Mouse (Mus musculus) stomach, embryonic 15.5 days (tissue): Measurements from ENCODE around the gene Ppt2. TPM values are rescaled to one million over a fixed set of nuclear protein-coding genes. Genes with fewer than 3 reads are reported as not detected.

Experiments
- ATAC-seq: fragments of 200-750 bp; cut with Nextera tagmentation; 2 replicates; pipeline ENCODE4 v1.8.0; 2017; ENCODE audit warnings: low read depth, moderate number of reproducible peaks, moderate TSS enrichment; ENCODE audit not compliant: insufficient read depth, low FRiP score
- H3K27ac ChIP-seq: fragments of 300-500 bp; sonication (generic); 2 replicates; pipeline ENCODE4 v1.5.1; 2015; ENCODE audit warnings: mild to moderate bottlenecking, inconsistent platforms
- H3K27me3 ChIP-seq: fragments of 300-500 bp; sonication (generic); replicated peaks from 2 replicates; pipeline ENCODE4 v1.6.1; 2015; ENCODE audit warnings: inconsistent platforms
- H3K36me3 ChIP-seq: fragments of 300-500 bp; sonication (generic); 2 replicates; pipeline ENCODE4 v1.6.1; 2015; ENCODE audit warnings: inconsistent platforms
- H3K4me1 ChIP-seq: fragments of 300-500 bp; sonication (generic); 2 replicates; pipeline ENCODE4 v1.6.1; 2015; ENCODE audit warnings: inconsistent platforms
- H3K4me2 ChIP-seq: fragments of 300-500 bp; sonication (generic); 2 replicates; pipeline ENCODE4 v1.6.1; 2015; ENCODE audit warnings: mild to moderate bottlenecking, inconsistent platforms
- H3K4me3 ChIP-seq: fragments of 300-500 bp; sonication (generic); replicated peaks from 2 replicates; pipeline ENCODE4 v1.5.1; 2015; ENCODE audit warnings: inconsistent platforms
- H3K9ac ChIP-seq: fragments of 300-500 bp; sonication (generic); 2 replicates; pipeline ENCODE4 v1.6.1; 2015; ENCODE audit warnings: inconsistent platforms
- H3K9me3 ChIP-seq: fragments of 300-500 bp; sonication (generic); 2 replicates; pipeline ENCODE4 v1.6.1; 2016; ENCODE audit warnings: inconsistent platforms
- WGBS: fragments of 180-500 bp; shearing (Covaris S2); methylation state at CpG from one replicate; pipeline ENCODE4 v1.1.7; 2015; 5-methylcytosine and 5-hydroxymethylcytosine counted together
- polyA plus RNA-seq: library from polyadenylated mRNA; unstranded; fragments of >200 nt; fragmentation: Nextera tagmentation; extraction: Ambion mirVana; gene quantifications from 2 replicates; pipeline ENCODE4 v1.2.1, GENCODE M21; 2015

Ppt2 gene
- polyA plus RNA-seq, 1 experiment from 2014 or later = 23.7 TPM

- Histone ChIP-seq H3K9ac (no peak overlapping the region), H3K4me2 (no peak overlapping the region), H3K9me3 (no peaks in the 10 kb centered on the region), H3K4me3 (no peak overlapping the region), H3K4me1 (no peaks in the 10 kb centered on the region), H3K36me3 (peaks cover 26% of the 10 kb centered on the region), H3K27ac (no peak overlapping the region), H3K27me3 (no peaks in the 10 kb centered on the region)
- no peak; the same call in 1 of the 2 replicates for ATAC-seq
- WGBS = 15% methylated on average over 6 of the region's 6 CpGs
These were observed 9.3 kb downstream of the Ppt2 start for GRCm38 (mm10) chr17:34618999-34619398.

- no peaks in the 10 kb centered on the region for H3K9me3 ChIP-seq
- ATAC-seq = no peak
- 73% methylated on average over 6 of the region's 6 CpGs for WGBS
- H3K4me3 ChIP-seq = no peak within 1 kb of the TSS
- H3K27me3 ChIP-seq = no peaks in the 10 kb centered on the region
- H3K4me1 ChIP-seq = no peaks in the 10 kb centered on the region
- no peak within 1 kb of the TSS for H3K9ac ChIP-seq
- no peak within 1 kb of the TSS for H3K4me2 ChIP-seq
- H3K36me3 ChIP-seq = peaks cover 37% of the 10 kb centered on the region
- no peak within 1 kb of the TSS for H3K27ac ChIP-seq
These were observed 12.4 kb downstream of the Ppt2 start, which contains the start of gene Egfl8 for GRCm38 (mm10) chr17:34615871-34616270. Gene Egfl8, minus strand, starts transcription at chr17:34615971.

DNA sequence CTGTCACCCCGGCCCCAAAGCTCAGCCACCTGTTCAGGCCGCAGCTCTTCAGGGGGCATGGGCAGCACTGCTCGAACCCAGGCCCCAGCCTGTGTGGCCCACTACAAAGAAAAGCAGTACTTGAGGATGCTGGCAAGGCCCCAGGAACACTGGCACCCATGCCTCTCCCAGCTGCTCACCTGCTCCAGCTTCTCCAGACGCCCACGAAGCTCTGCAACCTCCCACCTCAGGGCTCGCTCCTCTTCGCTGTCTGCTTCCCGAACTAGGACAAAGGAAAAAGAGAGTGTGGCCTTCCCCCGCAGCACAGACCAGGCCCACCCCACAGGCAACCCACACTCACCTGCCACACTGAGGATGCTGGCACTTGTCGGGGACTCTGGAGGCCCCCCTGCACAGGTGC is 14.5 kb downstream of the Ppt2 start:
- Histone ChIP-seq H3K4me1 (no peaks in the 10 kb centered on the region), H3K4me2 (no peak overlapping the region), H3K36me3 (peaks cover 40% of the 10 kb centered on the region), H3K4me3 (no peak overlapping the region), H3K9ac (no peak overlapping the region), H3K9me3 (no peaks in the 10 kb centered on the region), H3K27me3 (no peaks in the 10 kb centered on the region), H3K27ac (no peak overlapping the region)
- WGBS = 86% methylated on average over 10 of the region's 10 CpGs
- ATAC-seq = no peak

GRCm38 (mm10) chr17:34613054-34613645 is 15.2 kb downstream of the Ppt2 start:
- WGBS = 84% methylated on average over 10 of the region's 11 CpGs
- Histone ChIP-seq H3K27me3 (no peaks in the 10 kb centered on the region), H3K27ac (no peak overlapping the region), H3K4me1 (peaks cover 6% of the 10 kb centered on the region), H3K4me2 (no peak overlapping the region), H3K36me3 (peaks cover 40% of the 10 kb centered on the region), H3K9ac (no peak overlapping the region), H3K9me3 (no peaks in the 10 kb centered on the region), H3K4me3 (no peak overlapping the region)
- ATAC-seq = no peak

- H3K27ac ChIP-seq = no peak overlapping the region
These were observed 17.3 kb downstream of the Ppt2 start for GRCm38 (mm10) chr17:34611050-34611449.

DNA sequence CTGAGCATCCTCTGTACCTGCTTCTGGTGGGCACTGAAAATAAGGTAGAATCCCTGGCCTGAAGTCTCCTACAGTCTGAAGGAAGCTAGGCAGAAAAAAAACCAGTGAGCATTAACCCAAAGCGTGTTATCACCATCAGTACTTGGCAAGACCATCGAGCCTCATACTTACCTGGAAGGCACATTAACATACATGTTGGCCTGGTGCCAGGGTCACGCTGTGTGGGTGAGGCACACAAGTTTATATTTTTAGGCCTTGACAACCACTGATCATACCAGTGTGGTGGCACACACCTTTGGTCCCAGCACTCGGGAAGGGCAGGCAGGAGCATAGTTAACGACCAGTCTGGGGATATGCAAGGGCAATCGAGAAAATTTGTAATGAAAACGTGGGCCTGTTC is 20.3 kb downstream of the Ppt2 start:
- Histone ChIP-seq H3K27ac (no peak overlapping the region), H3K27me3 (no peaks in the 10 kb centered on the region), H3K9me3 (no peaks in the 10 kb centered on the region), H3K9ac (no peak overlapping the region), H3K4me2 (no peak overlapping the region), H3K4me1 (peaks cover 30% of the 10 kb centered on the region), H3K36me3 (peaks cover 26% of the 10 kb centered on the region), H3K4me3 (no peak overlapping the region)
- ATAC-seq = no peak
- 78% methylated on average over 7 of the region's 7 CpGs for WGBS

More at GRCm38 (mm10) chr17:34611050-34611449, 17.3 kb downstream of the Ppt2 start:
- H3K27me3 ChIP-seq = no peaks in the 10 kb centered on the region
- H3K36me3 ChIP-seq = peaks cover 34% of the 10 kb centered on the region
- H3K4me3 ChIP-seq = no peak overlapping the region
- H3K9me3 ChIP-seq = no peaks in the 10 kb centered on the region
- no peak overlapping the region for H3K4me2 ChIP-seq
- peaks cover 20% of the 10 kb centered on the region for H3K4me1 ChIP-seq
- H3K9ac ChIP-seq = no peak overlapping the region
- WGBS = 87% methylated on average over 8 of the region's 8 CpGs
- ATAC-seq = no peak

DNA sequence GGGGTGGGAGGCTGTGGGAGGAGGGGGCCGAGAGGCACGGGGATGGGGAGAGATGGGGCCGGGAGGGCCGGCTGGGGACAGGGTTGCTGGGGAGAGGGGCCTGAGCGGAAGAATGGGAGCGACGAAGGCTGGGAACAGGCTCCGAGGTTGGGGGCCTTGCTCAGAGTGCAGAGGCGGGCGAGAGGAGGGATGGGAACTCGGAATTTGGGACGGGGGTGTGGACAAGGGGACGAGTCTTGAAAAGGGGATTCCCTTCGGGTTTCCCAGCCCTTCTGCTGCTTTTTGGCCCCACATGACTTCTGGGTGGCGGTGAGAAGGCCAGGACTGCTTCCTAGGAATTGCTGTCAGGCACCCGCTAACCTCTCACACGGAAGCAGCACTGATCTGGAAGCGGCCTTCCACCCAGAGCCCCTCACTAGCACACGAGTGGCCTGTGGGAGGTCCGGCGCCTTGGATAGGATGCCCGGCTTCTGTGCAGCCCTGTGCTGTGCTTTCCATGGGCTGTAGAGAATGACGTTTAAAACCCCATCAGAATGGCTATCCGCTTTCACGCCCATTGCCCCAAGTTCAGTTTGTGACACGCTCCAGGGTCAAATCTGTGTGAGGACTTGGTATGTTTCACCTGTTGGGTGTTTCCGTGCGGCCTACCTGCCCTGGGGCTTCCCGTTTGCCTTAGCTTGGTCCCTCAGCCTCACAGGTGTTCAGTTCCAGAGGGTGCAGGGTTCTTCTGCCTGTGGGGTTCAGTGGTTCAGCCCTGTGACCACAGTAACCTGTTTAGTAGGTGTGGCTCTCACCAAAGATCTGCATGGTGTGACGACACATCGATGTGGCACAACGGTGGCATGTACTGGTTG is 21.9 kb downstream of the Ppt2 start:
- Histone ChIP-seq H3K27me3 (no peaks in the 10 kb centered on the region), H3K36me3 (peaks cover 18% of the 10 kb centered on the region), H3K9ac (peak overlapping the region; percentile 89), H3K4me3 (peak overlapping the region; percentile 80), H3K27ac (peak overlapping the region; percentile 84), H3K9me3 (no peaks in the 10 kb centered on the region), H3K4me1 (peaks cover 42% of the 10 kb centered on the region), H3K4me2 (peak overlapping the region; percentile 85)
- ATAC-seq = no peak
- WGBS = 11% methylated on average over 32 of the region's 32 CpGs

DNA sequence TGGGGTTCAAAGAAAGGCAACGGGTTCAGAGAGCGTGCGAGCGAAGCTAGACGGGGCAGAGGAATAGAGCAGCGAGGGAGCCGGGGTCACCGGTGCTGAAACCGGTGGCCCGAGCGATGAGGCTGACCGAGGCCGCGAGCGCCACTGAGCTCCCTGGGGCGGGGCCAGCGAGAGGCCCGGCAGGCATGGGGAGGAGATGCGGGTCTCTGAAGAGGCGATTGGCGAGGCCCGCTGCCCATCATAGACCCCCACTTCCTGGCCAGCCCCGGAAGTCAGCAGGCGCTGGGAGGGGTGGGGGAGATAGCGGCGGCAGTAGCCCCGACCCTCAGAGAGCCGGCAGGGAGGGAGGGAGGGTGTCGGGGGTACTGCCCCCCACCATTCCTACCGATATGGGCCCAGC is 22.7 kb downstream of the Ppt2 start:
- peak overlapping the region; percentile 85 for H3K4me2 ChIP-seq
- H3K27me3 ChIP-seq = no peaks in the 10 kb centered on the region
- peaks cover 42% of the 10 kb centered on the region for H3K4me1 ChIP-seq
- H3K9ac ChIP-seq = peak overlapping the region; percentile 89
- peaks cover 13% of the 10 kb centered on the region for H3K36me3 ChIP-seq
- H3K9me3 ChIP-seq = no peaks in the 10 kb centered on the region
- peak overlapping the region; percentile 80 for H3K4me3 ChIP-seq
- peak overlapping the region; percentile 91 for H3K27ac ChIP-seq
- WGBS = under 1% methylated on average over 25 of the region's 30 CpGs
- ATAC-seq = peak; percentile 32

GRCm38 (mm10) chr17:34604511-34605237 is 23.6 kb downstream of the Ppt2 start:
- 15% methylated on average over 24 of the region's 24 CpGs for WGBS
- Histone ChIP-seq H3K27ac (peak overlapping the region; percentile 91), H3K4me2 (peak overlapping the region; percentile 85), H3K4me3 (peak overlapping the region; percentile 80), H3K4me1 (peaks cover 42% of the 10 kb centered on the region), H3K36me3 (peaks cover 15% of the 10 kb centered on the region), H3K9me3 (no peaks in the 10 kb centered on the region), H3K27me3 (no peaks in the 10 kb centered on the region), H3K9ac (peak overlapping the region; percentile 13; the same call in 1 of the 2 replicates)
- no peak for ATAC-seq

- Histone ChIP-seq H3K9ac (peak within 1 kb of the TSS; percentile 67), H3K4me1 (peaks cover 42% of the 10 kb centered on the region), H3K36me3 (peaks cover 15% of the 10 kb centered on the region), H3K27me3 (no peaks in the 10 kb centered on the region), H3K4me3 (peak within 1 kb of the TSS; percentile 80), H3K27ac (peak within 1 kb of the TSS; percentile 91), H3K4me2 (peak within 1 kb of the TSS; percentile 88), H3K9me3 (no peaks in the 10 kb centered on the region)
- 0% methylated on average over 34 of the region's 35 CpGs for WGBS
- peak; percentile 86 for ATAC-seq
These were observed 24.2 kb downstream of the Ppt2 start, which contains the start of gene Agpat1 for GRCm38 (mm10) chr17:34604061-34604508. Gene Agpat1, plus strand, starts transcription at chr17:34604262.

- H3K27me3 ChIP-seq = no peaks in the 10 kb centered on the region
- ATAC-seq = peak; percentile 95
- H3K4me3 ChIP-seq = peak within 1 kb of the TSS; percentile 80
- no peaks in the 10 kb centered on the region for H3K9me3 ChIP-seq
- under 1% methylated on average over 30 of the region's 30 CpGs for WGBS
- peak within 1 kb of the TSS; percentile 88 for H3K4me2 ChIP-seq
- H3K4me1 ChIP-seq = peaks cover 42% of the 10 kb centered on the region
- peak within 1 kb of the TSS; percentile 67 for H3K9ac ChIP-seq
- H3K36me3 ChIP-seq = peaks cover 15% of the 10 kb centered on the region
- H3K27ac ChIP-seq = peak within 1 kb of the TSS; percentile 91
These were observed 24.8 kb downstream of the Ppt2 start, which contains the start of gene Rnf5 for GRCm38 (mm10) chr17:34603375-34604060. Gene Rnf5, minus strand, starts transcription at chr17:34603690.
